Mouse (Mus musculus) layer of hippocampus, postnatal 14 days (tissue): ENCODE results near the gene Dlgap4. TPM values are rescaled to one million over a fixed set of nuclear protein-coding genes. Genes with fewer than 3 reads are reported as not detected.

ENCODE experiments used
- DNase-seq, 2 experiments: peaks; one replicate each; pipeline ENCODE4 v3.0.0; 2021 to 2022; ENCODE audit warnings: low spot score in 2 of 2, mixed read lengths in 1 of 2
- total RNA-seq, 2 experiments: library from RNA; stranded (reverse); gene quantifications; 2 replicates each; pipeline ENCODE4 v1.2.3; 2021

The Dlgap4 gene
- total RNA-seq, 2 experiments from 2014 or later, result 194 TPM

GRCm38 (mm10) chr2:156735761-156736335 is 122.3 kb downstream of the Dlgap4 start:
- no peak for DNase-seq

DNA sequence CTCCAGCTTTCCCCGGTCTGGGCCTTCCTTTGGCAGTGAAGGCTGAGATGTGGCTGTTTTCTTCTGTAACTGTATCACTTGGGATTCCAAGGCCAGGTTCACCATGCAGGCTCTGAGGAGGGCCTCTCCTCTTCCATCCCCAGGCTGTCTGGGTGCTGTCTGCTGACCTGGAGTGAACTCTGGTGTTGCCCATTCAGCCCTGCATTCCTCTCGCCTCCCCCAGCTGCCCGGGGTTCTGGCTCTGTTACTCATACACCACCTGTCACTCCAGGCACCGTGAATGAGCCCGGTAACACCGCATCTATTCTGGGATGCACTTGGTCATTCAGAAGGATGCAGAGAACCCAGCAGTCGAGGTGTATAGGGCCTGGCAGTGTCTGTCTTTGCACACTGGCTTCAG is 123.3 kb downstream of the Dlgap4 start:
- no peak for DNase-seq

DNA sequence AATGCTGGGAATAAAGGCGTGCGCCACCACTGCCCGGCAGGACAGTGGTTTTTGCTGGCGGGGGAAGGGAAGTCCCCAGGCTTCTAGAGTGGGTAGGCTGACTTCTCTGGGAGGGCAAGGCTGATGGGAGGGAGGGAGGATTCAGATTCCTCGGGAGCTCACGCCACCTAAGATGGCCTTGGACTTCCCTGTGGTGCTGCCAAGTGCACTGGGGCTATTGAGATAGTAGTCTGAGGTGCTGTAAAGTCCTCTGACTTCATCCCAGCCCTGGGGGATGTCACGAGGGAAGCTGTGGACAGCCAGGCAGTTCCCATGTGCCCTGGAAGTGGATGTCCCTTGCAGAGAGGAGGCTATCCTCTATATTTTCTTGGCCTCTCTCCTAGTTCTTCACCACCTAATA is 124.5 kb downstream of the Dlgap4 start:
- DNase-seq, result no peak

DNA sequence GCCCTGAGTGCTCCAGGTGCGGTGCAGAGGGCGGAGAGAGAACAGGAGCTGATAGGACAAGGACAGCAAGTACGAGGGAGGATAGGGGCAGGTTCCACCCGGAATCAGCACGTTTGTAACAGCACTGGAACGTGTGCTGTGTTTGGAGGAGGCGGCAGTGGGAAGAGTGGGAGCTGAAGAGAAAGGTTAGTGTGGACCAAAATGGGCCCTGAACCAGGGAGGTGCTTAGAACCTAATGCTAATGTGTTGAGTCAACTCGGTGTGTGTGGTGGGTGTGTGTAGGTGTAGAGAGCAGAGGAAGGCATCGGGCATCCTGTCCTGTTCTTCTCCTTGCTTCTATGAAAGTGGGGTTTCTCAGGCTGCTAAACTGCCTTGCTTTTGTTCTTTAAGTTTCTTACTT is 127.8 kb downstream of the Dlgap4 start:
- DNase-seq, result no peak

- no peak for DNase-seq
These were observed 128.5 kb downstream of the Dlgap4 start for GRCm38 (mm10) chr2:156741998-156742397.

DNA sequence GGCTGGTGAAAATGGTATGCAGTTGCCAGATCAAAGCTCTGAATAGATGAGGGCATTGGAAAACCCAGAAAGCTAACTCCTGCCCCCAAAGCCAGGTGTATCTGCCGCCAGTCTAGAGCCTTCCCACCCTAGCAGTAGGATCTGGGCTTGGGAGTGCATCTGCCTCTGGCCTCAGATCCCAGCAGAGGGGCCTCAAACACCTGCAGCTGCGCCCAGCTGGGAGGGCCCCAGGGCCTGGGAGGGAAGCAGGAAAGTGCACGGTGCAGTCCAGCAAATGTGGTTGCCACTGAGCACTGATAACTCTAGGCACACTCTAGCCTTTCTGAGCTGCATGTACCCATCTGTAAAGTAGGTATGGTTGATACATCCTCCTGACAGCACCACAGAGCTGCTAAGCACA is 129.7 kb downstream of the Dlgap4 start:
- no peak for DNase-seq

DNA sequence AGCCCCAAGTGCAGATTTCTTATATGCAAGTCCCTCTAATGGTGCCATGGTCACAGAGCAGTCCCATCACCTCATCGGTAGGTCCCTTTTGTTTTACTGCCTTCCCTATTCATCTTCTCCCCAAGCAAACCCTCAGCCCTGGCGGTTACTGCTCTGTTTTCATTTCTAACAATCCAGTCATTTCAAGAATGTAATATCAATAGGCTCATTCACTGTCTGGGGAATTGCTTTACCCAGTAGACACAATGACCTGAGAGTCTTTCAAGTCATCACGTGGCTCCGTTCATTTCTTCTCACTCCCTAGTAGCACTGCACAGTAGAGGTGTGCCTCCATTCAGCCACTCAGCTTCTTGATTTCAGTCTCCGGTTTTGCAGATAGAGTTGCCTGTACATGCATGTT is 130.9 kb downstream of the Dlgap4 start:
- DNase-seq, result no peak

- DNase-seq, result no peak
These were observed 133.8 kb downstream of the Dlgap4 start for GRCm38 (mm10) chr2:156747315-156747714.

DNA sequence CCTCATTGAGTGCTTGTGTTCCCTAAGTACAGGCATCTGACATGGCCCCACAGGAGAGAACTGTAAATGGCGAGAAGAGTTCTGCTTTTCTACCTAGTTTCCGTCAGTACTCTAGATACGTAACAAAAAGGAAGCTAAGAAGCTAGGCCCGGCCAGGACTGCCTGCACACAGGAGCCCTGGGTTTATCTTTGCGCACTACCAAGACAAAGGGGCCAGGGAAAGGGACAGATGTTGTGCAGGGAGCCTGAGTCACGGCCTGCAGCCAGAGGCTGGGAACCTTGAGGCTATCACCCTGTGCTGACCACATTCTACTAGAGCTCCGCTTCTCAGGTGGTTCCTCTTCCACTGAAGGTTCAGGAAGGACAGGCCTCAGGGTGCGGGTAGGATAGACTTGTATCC is 136.2 kb downstream of the Dlgap4 start:
- DNase-seq, result no peak

DNA sequence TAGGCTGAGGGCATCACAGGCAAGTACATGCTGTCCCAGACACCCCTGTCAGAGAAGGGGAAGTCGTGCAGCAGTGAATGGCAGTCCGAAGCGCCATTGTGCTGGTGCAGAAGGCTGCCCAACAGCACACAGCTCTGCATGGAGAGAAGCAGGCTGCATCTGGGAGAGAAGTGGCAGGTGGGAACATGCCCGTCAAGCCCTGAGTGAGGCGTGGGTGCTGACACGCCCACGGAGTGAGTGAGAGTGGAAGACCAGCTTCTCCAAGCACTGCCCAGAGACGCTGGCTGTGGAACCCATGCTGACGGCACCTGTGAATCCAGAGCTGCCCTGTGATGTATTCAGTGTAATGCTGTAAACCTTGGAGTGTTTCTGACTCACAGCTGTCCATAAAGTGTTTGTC is 143.4 kb downstream of the Dlgap4 start:
- no peak for DNase-seq

DNA sequence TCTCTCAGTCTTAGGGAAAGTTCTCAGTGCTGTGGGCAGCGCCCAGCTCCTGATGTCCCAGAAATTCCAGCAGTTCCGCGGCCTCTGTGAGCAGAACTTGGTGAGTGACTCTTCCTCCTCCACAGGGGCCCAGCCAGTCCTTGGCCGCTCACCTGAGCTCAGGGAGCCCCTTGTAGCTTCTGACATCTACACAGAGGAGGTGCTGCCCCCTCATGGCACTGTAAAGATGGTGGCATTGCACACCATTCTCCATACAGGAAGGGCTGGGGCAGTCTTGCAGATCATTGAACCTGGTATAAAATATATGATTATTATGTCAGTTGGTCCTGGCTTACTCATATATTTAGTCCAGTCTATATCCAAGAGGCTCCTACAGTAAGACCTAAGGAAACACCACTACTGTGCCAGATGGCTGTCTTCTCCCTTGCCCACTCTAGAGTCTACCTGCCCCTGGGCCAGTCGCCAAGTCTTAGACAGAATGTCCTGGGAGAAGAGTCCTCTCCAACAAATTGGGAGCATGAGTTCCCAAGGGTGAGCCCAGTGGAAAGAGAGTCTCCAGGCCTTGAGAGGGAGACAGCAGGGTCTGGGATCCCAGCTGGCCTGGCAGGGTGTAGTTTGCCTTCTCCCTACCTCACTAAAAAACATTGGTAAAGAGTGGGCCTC is 147.5 kb downstream of the Dlgap4 start:
- DNase-seq, result no peak

DNA sequence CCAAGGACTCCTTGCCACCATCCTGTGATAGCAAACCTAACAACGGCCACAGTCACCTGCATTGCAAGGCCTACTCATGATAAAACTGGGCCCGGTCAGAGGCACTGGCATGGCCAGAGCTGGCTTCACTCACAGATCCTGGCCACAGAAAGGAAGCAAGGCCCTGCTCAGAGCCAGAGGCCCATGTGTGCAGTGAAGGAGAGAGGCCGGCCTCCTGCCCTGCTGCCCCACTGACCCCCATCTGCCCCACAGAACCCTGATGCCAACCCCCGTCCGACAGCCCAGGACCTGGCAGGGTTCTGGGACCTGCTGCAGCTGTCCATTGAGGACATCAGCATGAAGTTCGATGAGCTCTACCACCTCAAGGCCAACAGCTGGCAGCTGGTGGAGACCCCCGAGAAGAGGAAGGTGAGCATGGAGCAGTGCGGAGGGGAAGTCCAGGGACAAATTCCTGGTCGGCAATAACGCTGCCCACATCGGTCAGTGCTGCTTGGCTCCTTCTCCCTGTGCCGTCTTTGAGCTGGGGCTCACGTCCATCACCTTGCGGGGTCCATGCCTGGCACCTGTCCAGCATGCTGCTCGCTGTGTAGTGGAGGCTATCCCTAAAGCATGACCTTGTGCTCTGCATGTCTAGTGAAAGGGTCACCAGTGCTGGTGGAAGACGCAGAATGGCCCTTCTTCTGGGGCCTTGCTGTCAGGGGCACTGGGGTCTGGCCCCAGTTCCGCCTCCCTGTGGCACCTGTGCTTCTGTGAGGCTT is 148.2 kb downstream of the Dlgap4 start:
- DNase-seq, result no peak

GRCm38 (mm10) chr2:156762499-156762898 is 149.0 kb downstream of the Dlgap4 start:
- DNase-seq, result no peak

DNA sequence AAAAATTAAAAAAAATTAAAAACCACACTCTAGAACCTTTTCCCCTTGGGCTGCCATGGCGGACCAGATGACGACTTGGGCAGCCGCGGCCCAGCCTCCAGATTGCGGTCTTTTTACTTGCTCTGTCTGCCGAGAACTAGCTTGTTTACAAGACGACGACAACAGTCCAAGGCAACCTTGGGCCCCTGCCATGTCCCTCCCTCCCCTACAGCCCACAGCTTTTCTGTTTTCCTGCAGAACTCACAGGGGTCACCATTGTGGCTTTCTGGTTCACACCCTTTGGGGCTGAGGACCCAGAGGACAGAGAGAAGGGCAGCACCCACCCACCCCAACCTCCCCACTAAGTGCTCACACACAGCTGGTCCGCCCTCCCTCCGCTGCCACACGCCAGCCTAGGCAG is 149.6 kb downstream of the Dlgap4 start:
- DNase-seq, result peak in 1 of 2 experiments; percentile 48

GRCm38 (mm10) chr2:156764022-156764421 is 150.5 kb downstream of the Dlgap4 start:
- no peak for DNase-seq

GRCm38 (mm10) chr2:156764747-156765146 is 151.2 kb downstream of the Dlgap4 start:
- DNase-seq, result no peak

DNA sequence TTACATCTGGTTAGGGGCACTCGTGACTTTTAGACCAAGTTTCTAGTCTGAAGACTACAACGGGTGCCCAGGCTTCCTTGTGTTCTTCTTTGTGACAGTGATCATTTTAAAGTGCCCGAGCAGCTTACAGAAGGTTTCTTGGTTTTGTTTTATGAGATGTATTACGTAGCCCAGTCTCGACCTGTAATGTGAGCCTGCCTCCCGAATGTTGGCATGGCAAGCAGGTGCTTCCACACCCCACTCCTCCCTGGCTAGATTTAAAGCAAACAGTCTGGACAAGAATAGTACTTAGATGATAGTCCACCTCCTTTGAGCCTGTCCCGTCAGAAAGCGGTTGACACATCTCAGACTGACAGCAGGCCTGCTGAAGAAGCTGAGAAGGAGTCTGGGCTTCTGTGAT is 152.1 kb downstream of the Dlgap4 start:
- no peak for DNase-seq

GRCm38 (mm10) chr2:156766227-156767019 is 152.9 kb downstream of the Dlgap4 start:
- DNase-seq, result no peak

- DNase-seq, result no peak
These were observed 153.6 kb downstream of the Dlgap4 start for GRCm38 (mm10) chr2:156767108-156767507.

DNA sequence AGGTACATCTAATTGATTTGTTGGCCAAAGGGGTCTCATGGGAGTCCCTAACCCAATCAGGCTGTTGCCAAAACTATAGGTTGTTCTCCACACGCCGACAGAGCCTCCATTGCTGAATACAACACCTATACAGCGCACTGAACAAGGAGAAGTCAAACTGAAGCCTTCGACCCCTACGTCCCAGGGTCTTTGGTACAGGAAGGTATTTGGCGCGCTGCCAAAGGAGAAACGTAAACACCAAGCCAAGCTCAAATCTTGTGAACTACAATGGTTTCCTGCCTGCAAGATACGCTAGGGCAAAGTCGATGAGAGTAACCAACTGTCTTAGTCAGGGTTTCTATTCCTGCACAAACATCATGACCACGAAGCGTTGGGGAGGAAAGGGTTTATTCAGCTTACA is 155.8 kb downstream of the Dlgap4 start:
- no peak for DNase-seq

DNA sequence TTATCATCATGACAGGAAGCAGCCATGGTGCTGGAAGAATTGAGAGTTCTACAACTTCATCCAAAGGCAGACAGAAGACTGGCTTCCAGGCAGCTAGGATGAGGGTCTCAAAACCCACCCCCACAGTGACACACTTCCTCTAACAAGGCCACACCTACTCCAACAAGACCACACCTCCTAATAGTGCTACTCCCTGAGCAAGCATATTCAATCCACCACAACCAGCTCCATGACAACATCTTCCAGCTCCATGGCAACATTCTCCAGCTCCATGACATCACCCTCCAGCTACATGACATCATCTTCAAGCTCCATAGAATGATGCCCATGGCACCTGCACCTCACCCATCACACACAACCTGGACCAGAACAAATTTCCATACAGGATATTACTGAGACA is 160.0 kb downstream of the Dlgap4 start:
- DNase-seq, result no peak
